Mouse (Mus musculus) megakaryocyte-erythroid progenitor cell, adult 5 weeks (primary cell): ENCODE data around the gene Eml6. TPM values are rescaled to one million over a fixed set of nuclear protein-coding genes. Genes with fewer than 3 reads are reported as not detected.

Source experiments
- polyA plus RNA-seq: library from polyadenylated mRNA; stranded (reverse); fragments of >175 nt; gene quantifications from 2 replicates; pipeline ENCODE4 v1.2.3, GENCODE M21; 2012

Eml6 gene
- polyA plus RNA-seq, result 0.18 and 0.22 TPM in 2 replicates

GRCm38 (mm10) chr11:30025835-30026472, at the start of gene Eml6:
Gene Eml6, minus strand, starts transcription at chr11:30026033.

DNA sequence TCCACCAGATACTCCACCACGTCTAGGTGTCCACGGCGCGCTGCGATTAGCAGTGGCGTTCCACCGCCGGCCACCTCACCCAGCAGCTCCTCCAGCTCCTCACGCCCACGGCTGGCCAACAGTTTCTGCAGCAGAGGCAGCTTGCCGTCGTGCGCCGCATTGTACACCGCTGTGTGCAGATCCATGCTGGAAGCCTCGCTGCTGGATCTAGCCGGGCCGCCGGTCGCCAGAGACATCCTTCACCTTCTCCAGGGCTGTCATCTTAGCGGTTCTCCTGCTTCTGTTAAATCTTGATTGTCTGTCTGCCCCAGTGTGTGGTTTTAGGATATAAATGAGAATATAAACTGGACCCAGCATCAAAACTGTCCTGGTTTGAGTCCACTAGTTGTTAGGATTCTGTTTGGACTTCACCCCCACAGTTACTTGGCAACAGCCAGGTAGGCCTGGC, 200.5 kb downstream of the Eml6 start, which contains the start of gene 4931440F15Rik:
Gene 4931440F15Rik, minus strand, starts transcription at position 398 of the 448 bp plus-strand sequence.

Other genes with a start within 250 kb of the Eml6 start
- gene 4931440F15Rik, start 200.4 kb downstream of the Eml6 start, polyA plus RNA-seq, result 0.08 TPM in 1 of 2 replicates, not detected in the other
- 9.3 and 11.3 TPM in 2 replicates for gene Sptbn1, start 242.1 kb upstream of the Eml6 start, polyA plus RNA-seq